Mouse (Mus musculus): ENCODE data around the gene Umad1. TPM values are rescaled to one million over a fixed set of nuclear protein-coding genes. Genes with fewer than 3 reads are reported as not detected.

Gene Umad1
- polyA plus RNA-seq, 1 experiment from 2014 or later: 25.1 TPM

GRCm38 (mm10) chr6:8352533-8353168 is 93.6 kb downstream of the Umad1 start:
- Histone ChIP-seq H3K4me3 (ENCODE audit: low read depth, low read length) (no peak overlapping the region), H3K9ac (ENCODE audit: low read depth, low read length) (no peak overlapping the region), H3K9me3 (replicated peaks; ENCODE audit: control insufficient read depth, low read length) (no peaks in the 10 kb centered on the region), H3K27ac (ENCODE audit: low read depth, low read length) (no peak overlapping the region), H3K36me3 (ENCODE audit: control insufficient read depth, insufficient read depth, low read length) (no peaks in the 10 kb centered on the region), H3K27me3 (ENCODE audit: control insufficient read depth, insufficient read depth, low read length) (no peaks in the 10 kb centered on the region), H3K4me2 (no peak overlapping the region), H3K4me1 (ENCODE audit: control insufficient read depth, insufficient read depth, low read length) (no peaks in the 10 kb centered on the region)
- no peak for ATAC-seq (replicated peaks; ENCODE audit: insufficient number of reproducible peaks, low FRiP score, low TSS enrichment)
- 73% methylated on average over 12 of the region's 12 CpGs for WGBS (ENCODE audit: insufficient replicate concordance)

DNA sequence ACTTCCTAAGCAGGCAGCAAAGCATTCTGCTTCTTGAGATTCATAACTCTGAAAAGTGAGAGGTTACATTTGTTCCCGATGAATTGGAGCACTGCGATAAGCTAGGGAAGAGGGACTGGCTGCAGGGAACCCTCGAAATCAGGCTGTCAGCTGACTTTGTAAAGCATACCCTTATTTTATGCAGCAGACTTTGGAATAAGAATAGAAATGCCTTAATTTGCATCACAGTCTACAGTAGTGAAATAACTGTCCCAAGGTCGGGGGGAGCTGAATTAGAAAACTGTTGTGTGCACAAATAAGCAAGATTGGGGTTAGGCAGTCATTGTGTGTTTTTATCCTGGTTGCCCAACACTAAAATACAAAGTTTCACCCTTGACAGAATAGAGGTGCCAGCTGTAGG is 94.4 kb downstream of the Umad1 start:
- no peaks in the 10 kb centered on the region for H3K27me3 ChIP-seq (ENCODE audit: control insufficient read depth, insufficient read depth, low read length)
- H3K4me1 ChIP-seq (ENCODE audit: control insufficient read depth, insufficient read depth, low read length): no peaks in the 10 kb centered on the region
- no peak overlapping the region for H3K27ac ChIP-seq (ENCODE audit: low read depth, low read length)
- no peaks in the 10 kb centered on the region for H3K9me3 ChIP-seq (replicated peaks; ENCODE audit: control insufficient read depth, low read length)
- no peak overlapping the region for H3K9ac ChIP-seq (ENCODE audit: low read depth, low read length)
- H3K4me2 ChIP-seq: no peak overlapping the region
- H3K36me3 ChIP-seq (ENCODE audit: control insufficient read depth, insufficient read depth, low read length): no peaks in the 10 kb centered on the region
- no peak overlapping the region for H3K4me3 ChIP-seq (ENCODE audit: low read depth, low read length)
- no peak for ATAC-seq (replicated peaks; ENCODE audit: insufficient number of reproducible peaks, low FRiP score, low TSS enrichment)
- WGBS (ENCODE audit: insufficient replicate concordance): 81% methylated on average over 4 of the region's 4 CpGs

GRCm38 (mm10) chr6:8354846-8355245 is 95.8 kb downstream of the Umad1 start:
- Histone ChIP-seq H3K4me1 (ENCODE audit: control insufficient read depth, insufficient read depth, low read length) (no peaks in the 10 kb centered on the region), H3K4me2 (no peak overlapping the region), H3K27me3 (ENCODE audit: control insufficient read depth, insufficient read depth, low read length) (no peaks in the 10 kb centered on the region), H3K36me3 (ENCODE audit: control insufficient read depth, insufficient read depth, low read length) (no peaks in the 10 kb centered on the region), H3K9me3 (replicated peaks; ENCODE audit: control insufficient read depth, low read length) (no peaks in the 10 kb centered on the region), H3K9ac (ENCODE audit: low read depth, low read length) (no peak overlapping the region), H3K27ac (ENCODE audit: low read depth, low read length) (no peak overlapping the region), H3K4me3 (ENCODE audit: low read depth, low read length) (no peak overlapping the region)
- ATAC-seq (replicated peaks; ENCODE audit: insufficient number of reproducible peaks, low FRiP score, low TSS enrichment): no peak
- WGBS (ENCODE audit: insufficient replicate concordance): 82% methylated on average over 4 of the region's 4 CpGs

DNA sequence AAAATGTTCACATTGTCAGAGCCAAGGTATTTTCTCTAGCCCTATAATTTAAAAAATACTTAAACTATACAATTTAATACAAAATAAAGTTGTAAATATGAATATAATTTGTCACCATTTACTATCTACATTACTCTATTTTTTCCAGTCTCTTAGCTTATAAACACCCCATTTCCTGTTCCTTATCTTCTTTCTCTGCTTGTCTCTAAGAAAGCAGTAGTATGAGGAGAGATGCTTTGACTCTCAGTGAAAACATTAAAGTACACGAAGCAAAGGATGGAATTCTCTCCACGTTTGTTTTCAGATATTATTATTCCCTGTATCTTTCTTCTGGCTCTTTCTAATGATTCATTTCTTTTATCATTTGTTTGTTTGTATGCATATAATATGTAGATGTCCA is 99.1 kb downstream of the Umad1 start:
- 38% methylated on average over 2 of the region's 2 CpGs for WGBS (ENCODE audit: insufficient replicate concordance)
- Histone ChIP-seq H3K4me1 (ENCODE audit: control insufficient read depth, insufficient read depth, low read length) (no peaks in the 10 kb centered on the region), H3K9ac (ENCODE audit: low read depth, low read length) (no peak overlapping the region), H3K36me3 (ENCODE audit: control insufficient read depth, insufficient read depth, low read length) (no peaks in the 10 kb centered on the region), H3K4me2 (no peak overlapping the region), H3K27me3 (ENCODE audit: control insufficient read depth, insufficient read depth, low read length) (no peaks in the 10 kb centered on the region), H3K9me3 (replicated peaks; ENCODE audit: control insufficient read depth, low read length) (no peaks in the 10 kb centered on the region), H3K27ac (ENCODE audit: low read depth, low read length) (no peak overlapping the region), H3K4me3 (ENCODE audit: low read depth, low read length) (no peak overlapping the region)
- ATAC-seq (replicated peaks; ENCODE audit: insufficient number of reproducible peaks, low FRiP score, low TSS enrichment): no peak

GRCm38 (mm10) chr6:8358782-8359181 is 99.7 kb downstream of the Umad1 start:
- Histone ChIP-seq H3K27ac (ENCODE audit: low read depth, low read length) (no peak overlapping the region), H3K9ac (ENCODE audit: low read depth, low read length) (no peak overlapping the region), H3K27me3 (ENCODE audit: control insufficient read depth, insufficient read depth, low read length) (no peaks in the 10 kb centered on the region), H3K4me2 (no peak overlapping the region), H3K4me3 (ENCODE audit: low read depth, low read length) (no peak overlapping the region), H3K36me3 (ENCODE audit: control insufficient read depth, insufficient read depth, low read length) (no peaks in the 10 kb centered on the region), H3K9me3 (replicated peaks; ENCODE audit: control insufficient read depth, low read length) (no peaks in the 10 kb centered on the region), H3K4me1 (ENCODE audit: control insufficient read depth, insufficient read depth, low read length) (no peaks in the 10 kb centered on the region)
- ATAC-seq (replicated peaks; ENCODE audit: insufficient number of reproducible peaks, low FRiP score, low TSS enrichment): no peak
- 70% methylated on average over 2 of the region's 2 CpGs for WGBS (ENCODE audit: insufficient replicate concordance)

GRCm38 (mm10) chr6:8360805-8361204 is 101.7 kb downstream of the Umad1 start:
- H3K27me3 ChIP-seq (ENCODE audit: control insufficient read depth, insufficient read depth, low read length): no peaks in the 10 kb centered on the region
- H3K4me2 ChIP-seq: no peak overlapping the region
- H3K9ac ChIP-seq (ENCODE audit: low read depth, low read length): no peak overlapping the region
- H3K4me3 ChIP-seq (ENCODE audit: low read depth, low read length): no peak overlapping the region
- 82% methylated on average over 7 of the region's 7 CpGs for WGBS (ENCODE audit: insufficient replicate concordance)
- H3K27ac ChIP-seq (ENCODE audit: low read depth, low read length): no peak overlapping the region
- no peaks in the 10 kb centered on the region for H3K9me3 ChIP-seq (replicated peaks; ENCODE audit: control insufficient read depth, low read length)
- no peaks in the 10 kb centered on the region for H3K4me1 ChIP-seq (ENCODE audit: control insufficient read depth, insufficient read depth, low read length)
- no peaks in the 10 kb centered on the region for H3K36me3 ChIP-seq (ENCODE audit: control insufficient read depth, insufficient read depth, low read length)
- no peak for ATAC-seq (replicated peaks; ENCODE audit: insufficient number of reproducible peaks, low FRiP score, low TSS enrichment)

DNA sequence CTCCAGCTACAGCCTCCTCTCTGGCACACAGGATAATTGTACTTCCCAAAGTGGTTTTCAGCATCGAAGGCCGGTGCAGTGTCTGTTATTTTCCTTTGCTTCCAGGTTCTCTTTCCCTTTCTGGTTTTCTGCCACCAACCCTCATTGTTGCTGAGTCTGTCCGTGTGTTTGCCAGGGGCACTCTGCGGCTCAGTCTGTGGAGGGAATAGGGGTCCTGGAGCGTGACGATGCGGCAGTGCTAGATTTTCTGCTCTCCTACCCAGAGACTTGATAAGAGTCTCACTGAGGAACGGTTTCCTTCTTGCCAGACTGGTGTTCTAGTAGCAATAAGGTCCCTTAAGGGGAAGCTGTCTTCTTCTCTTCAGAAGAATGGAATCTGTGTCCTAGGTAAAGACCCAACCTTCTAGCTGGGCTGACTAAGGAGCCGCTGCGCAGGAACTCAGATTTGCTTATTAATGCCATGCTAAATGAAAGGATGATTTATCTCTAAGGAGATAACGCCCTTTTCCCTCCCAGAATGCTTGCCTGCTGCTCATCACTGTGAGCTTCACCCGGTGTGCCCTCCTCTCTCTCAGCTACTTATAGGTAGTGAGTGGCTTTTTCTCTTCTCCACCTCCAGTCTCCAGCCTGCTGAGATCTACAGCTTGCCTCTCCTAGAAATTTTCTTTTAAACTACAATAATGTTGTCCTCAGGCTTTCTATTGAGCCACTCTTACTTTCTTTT is 105.1 kb downstream of the Umad1 start:
- Histone ChIP-seq H3K4me2 (no peak overlapping the region), H3K4me3 (ENCODE audit: low read depth, low read length) (no peak overlapping the region), H3K4me1 (ENCODE audit: control insufficient read depth, insufficient read depth, low read length) (no peaks in the 10 kb centered on the region), H3K27me3 (ENCODE audit: control insufficient read depth, insufficient read depth, low read length) (no peaks in the 10 kb centered on the region), H3K9ac (ENCODE audit: low read depth, low read length) (no peak overlapping the region), H3K36me3 (ENCODE audit: control insufficient read depth, insufficient read depth, low read length) (no peaks in the 10 kb centered on the region), H3K9me3 (replicated peaks; ENCODE audit: control insufficient read depth, low read length) (no peaks in the 10 kb centered on the region), H3K27ac (ENCODE audit: low read depth, low read length) (no peak overlapping the region)
- ATAC-seq (replicated peaks; ENCODE audit: insufficient number of reproducible peaks, low FRiP score, low TSS enrichment): no peak
- WGBS (ENCODE audit: insufficient replicate concordance): 67% methylated on average over 12 of the region's 12 CpGs

GRCm38 (mm10) chr6:8364757-8365150 is 105.7 kb downstream of the Umad1 start:
- no peaks in the 10 kb centered on the region for H3K4me1 ChIP-seq (ENCODE audit: control insufficient read depth, insufficient read depth, low read length)
- no peak overlapping the region for H3K4me3 ChIP-seq (ENCODE audit: low read depth, low read length)
- no peak overlapping the region for H3K9ac ChIP-seq (ENCODE audit: low read depth, low read length)
- H3K27me3 ChIP-seq (ENCODE audit: control insufficient read depth, insufficient read depth, low read length): no peaks in the 10 kb centered on the region
- H3K36me3 ChIP-seq (ENCODE audit: control insufficient read depth, insufficient read depth, low read length): no peaks in the 10 kb centered on the region
- H3K27ac ChIP-seq (ENCODE audit: low read depth, low read length): no peak overlapping the region
- H3K9me3 ChIP-seq (replicated peaks; ENCODE audit: control insufficient read depth, low read length): no peaks in the 10 kb centered on the region
- ATAC-seq (replicated peaks; ENCODE audit: insufficient number of reproducible peaks, low FRiP score, low TSS enrichment): no peak
- 83% methylated on average over 11 of the region's 11 CpGs for WGBS (ENCODE audit: insufficient replicate concordance)
- H3K4me2 ChIP-seq: no peak overlapping the region

- Histone ChIP-seq H3K9me3 (replicated peaks; ENCODE audit: control insufficient read depth, low read length) (no peaks in the 10 kb centered on the region), H3K4me1 (ENCODE audit: control insufficient read depth, insufficient read depth, low read length) (no peaks in the 10 kb centered on the region), H3K27ac (ENCODE audit: low read depth, low read length) (no peak overlapping the region), H3K9ac (ENCODE audit: low read depth, low read length) (no peak overlapping the region), H3K36me3 (ENCODE audit: control insufficient read depth, insufficient read depth, low read length) (no peaks in the 10 kb centered on the region), H3K4me3 (ENCODE audit: low read depth, low read length) (no peak overlapping the region), H3K27me3 (ENCODE audit: control insufficient read depth, insufficient read depth, low read length) (no peaks in the 10 kb centered on the region), H3K4me2 (no peak overlapping the region)
- WGBS (ENCODE audit: insufficient replicate concordance): 88% methylated on average over 4 of the region's 4 CpGs
- ATAC-seq (replicated peaks; ENCODE audit: insufficient number of reproducible peaks, low FRiP score, low TSS enrichment): no peak
Measured at GRCm38 (mm10) chr6:8367675-8368074, 108.6 kb downstream of the Umad1 start.

Measured in heart, embryonic 11.5 days (tissue).